Mouse (Mus musculus) thymus, postnatal 10 days (tissue): ENCODE measurements at regions not wholly inside any gene's neighbourhood (a gene's known extent, or its start where the extent isn't known, plus 50 kb on each side); places are given as distances from the start of the nearest gene placed in this dataset.

Source experiments
- DNase-seq, 2 experiments: peaks; one replicate each; pipeline ENCODE4 v3.0.0; 2021; ENCODE audit warnings: low spot score in 2 of 2

- no peak for DNase-seq
Measured at GRCm38 (mm10) chr5:45121751-45122280, 322.3 kb upstream of the Ldb2 start.

DNA sequence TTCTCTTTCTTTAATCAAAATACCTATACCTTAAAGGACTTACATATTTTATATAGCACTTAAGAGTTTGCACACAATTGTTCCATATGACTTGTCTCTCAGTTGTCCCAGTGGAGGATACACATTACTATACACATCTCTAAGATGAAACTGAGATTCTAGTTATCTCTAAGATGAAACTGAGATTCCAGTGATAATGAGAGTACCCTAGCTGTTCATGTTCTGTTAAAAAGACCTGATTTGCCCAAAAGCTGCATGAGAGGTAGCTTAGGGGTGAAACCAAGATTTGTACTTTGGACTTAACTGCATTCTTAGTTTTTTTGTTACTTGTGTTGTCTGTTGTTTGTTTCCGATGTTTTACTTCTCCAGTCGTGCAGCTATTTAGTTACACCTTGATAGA lies 320.3 kb upstream of the Ldb2 start:
- DNase-seq: no peak

DNA sequence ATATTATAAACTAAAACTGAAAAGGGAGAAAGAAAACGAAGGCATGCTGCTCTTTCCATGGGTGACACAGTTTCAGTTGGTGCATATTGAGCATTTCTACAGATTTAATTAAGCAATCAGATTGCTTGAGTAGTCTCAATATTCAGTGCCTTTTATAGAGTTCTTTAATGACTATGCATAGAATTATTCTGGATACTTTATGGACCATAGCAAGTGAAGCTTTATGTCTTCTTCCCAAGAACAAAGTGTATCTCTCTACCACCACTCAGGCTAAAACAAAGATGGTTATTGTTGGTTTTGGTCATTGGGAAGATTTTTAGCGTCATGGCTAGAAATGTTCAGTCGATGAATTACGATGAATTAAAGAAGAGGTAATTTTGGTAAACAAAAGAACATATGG lies 311.8 kb upstream of the Ldb2 start:
- DNase-seq: no peak

DNA sequence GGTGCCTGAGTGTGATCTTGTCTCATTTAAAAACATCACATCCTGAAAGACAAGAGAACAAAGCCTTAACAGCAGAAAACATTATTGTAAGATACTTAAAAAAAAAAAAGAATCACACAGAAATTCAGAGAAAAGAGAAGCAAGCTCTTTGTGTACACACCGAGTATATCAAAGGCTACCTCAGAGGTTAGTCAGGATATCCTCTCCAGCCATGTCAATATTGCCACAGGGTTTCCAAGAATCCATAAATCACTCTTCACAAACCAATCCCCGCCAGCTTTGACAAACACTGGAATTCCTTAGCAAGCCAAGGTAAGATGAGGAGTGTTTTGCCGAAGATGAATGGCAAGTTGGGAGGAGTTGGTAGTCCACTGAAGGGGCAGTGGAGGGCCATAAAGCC lies 311.3 kb upstream of the Ldb2 start:
- DNase-seq: no peak

DNA sequence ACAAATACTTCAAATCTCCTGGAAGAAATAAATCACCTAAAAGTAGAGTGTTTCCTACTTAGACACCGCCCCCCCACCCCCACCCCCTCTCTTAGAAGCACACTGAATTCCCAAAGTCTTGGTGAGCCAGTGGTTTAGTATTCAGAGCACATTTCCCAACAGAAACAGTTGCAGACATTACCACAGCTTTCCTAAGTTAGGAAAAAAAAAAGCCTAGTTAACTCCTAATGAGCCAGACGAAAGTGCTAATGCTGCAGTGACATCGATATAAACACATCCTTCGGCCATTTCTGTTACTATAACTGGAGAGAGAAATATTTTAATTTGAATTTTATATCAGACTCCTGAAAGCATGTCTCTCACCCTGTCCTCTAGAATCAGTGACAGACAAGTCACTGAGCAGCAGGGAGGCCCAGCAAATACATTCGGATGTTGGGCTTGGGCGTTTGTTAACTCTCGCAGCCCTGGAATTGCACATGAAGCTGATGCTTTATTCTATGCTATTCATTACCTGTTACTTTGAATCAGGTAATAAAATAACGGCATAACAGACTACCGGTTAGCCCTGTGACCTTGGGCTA lies 305.8 kb upstream of the Ldb2 start:
- no peak for DNase-seq

- DNase-seq: no peak
Measured at GRCm38 (mm10) chr5:45103763-45104428, 304.4 kb upstream of the Ldb2 start.

DNA sequence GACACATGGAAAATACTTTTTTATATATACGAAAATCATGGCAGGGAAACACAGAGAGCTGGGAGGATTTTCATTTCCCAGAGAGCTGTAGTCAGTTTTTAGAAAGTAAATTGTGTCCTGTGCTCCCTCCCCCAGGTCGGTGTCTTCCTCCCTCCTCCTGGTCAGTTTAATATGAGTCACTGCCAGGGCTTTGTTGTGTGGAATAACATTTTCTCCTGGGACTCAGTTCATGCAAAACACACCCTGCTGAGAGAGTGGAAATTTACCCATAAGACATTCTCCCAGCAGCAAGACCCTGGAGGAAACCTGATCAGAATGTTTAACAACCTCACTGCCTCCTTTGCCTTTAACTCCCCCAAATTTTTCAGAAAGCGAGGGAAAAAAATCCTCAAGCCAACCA lies 303.2 kb upstream of the Ldb2 start:
- no peak for DNase-seq

- DNase-seq: no peak
Measured at GRCm38 (mm10) chr5:45101777-45102176, 302.3 kb upstream of the Ldb2 start.

GRCm38 (mm10) chr5:45099082-45099481 lies 299.6 kb upstream of the Ldb2 start:
- no peak for DNase-seq

DNA sequence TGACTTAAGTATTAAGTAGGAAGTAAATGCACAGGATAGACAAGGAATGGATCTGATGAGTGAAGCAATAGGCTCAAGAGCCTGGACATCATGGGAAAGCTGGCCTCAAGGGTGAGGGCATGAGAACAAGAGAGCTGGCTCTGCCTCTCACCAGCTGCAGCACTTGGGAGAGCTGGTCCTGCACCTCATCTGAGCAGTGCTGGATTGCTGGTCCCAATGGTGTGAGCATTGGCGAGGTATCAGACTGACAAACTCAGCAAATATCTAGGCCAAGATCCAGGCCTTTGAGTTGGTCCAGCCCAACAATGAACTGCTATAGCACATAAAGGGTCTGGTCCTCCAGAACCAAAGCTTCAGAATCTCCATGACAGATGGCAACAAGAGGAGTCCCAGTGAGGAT lies 298.5 kb upstream of the Ldb2 start:
- no peak for DNase-seq

GRCm38 (mm10) chr5:45084741-45085140 lies 285.3 kb upstream of the Ldb2 start:
- no peak for DNase-seq

DNA sequence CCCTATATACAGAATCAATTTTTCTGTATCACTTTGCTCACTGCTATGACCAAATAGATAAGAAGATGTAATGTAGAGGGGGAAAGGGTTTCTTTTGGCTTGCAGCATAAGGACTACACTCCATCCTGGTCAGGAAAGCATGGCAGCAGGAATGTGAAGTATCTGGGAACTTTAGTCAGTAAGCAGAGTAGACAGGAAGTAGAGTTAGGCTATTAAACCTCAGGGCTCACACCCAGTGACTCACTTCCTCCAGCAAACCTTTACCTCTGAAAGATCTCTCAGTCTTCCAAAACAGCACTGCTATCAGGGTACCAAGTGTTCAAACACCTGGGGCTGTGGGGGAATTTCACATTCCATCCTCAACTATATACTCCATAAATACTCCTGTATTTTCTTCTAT lies 283.1 kb upstream of the Ldb2 start:
- DNase-seq: no peak

DNA sequence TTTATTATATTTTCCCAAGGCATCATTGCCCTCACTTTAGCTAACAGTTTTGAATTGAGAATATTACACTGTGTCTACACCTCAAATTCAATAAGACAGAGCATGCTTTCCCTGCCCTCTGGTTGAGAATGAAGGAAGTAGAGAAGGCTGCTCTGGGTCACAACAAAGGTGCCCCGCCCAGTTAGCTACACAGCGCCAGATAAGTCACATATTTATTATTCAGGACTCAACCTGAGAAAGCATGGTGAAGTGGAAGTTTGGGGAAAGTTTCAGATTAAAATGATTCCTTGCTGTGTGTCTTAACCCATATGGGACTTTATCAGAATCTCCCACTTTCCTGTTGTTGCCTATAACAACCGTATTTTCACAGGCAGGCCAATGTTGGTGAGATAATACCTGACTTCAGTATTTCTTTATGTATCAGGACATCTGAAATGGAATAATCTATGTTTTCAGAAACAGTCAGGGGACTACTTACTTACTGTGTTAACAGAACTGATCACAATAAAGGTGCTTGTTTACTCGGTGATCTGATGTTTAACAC lies 276.9 kb upstream of the Ldb2 start:
- no peak for DNase-seq

- DNase-seq: no peak
Measured at GRCm38 (mm10) chr5:45075195-45075594, 275.7 kb upstream of the Ldb2 start.

DNA sequence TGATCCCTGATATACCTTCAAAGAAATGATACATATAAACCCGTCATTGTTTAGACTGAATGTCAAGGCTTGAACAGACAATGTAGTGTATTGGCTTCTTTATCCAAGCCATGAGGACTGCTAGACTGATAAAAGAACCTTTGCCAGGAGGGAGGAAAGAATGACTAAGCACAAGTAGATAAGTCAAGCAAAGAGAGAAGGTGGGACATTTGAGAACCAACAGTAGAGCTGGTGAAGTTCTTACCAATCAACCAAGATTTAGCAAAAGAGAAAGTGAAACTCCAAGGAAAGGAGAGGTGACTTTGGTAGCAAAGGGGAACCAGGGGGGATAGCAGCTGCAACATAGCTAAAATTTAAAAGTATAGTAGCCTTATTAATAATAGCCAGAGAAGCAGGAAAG lies 273.0 kb upstream of the Ldb2 start:
- DNase-seq: no peak

DNA sequence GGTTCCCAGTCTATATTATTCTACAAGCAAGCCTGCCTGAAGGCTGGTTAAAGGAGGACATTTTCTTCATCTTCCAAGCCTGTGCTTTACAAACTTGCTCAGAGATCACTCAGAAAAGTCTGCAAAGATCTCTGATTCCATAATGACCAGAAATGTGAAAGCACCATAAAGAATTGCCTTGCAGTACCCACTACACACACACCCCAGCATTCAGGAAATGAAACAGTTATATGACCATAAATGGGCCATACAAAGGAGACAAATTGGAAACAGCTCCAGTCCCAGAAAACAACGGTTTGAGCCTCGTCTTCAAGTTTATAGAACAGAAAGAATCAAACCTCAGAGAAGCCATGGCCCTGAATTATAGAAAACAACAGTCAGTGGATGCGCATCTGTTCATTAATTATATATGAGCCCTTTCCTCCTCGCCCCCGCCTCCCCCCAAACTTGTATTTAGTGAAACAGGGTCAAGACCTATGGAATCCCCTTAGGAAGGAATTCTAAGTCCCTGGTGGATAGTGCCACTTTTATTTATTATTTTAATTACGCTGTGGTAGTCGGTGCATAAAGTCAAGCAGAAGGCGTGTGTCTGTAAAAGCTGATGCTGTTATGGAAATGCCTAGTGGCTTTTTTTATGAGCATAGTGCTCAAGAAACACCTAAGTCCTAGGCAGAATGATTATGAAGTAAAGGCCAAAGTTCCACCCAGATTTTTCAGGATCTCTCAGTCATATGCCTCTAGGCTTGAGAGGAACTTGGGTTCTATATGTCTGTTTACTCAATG lies 266.6 kb upstream of the Ldb2 start:
- DNase-seq: no peak

GRCm38 (mm10) chr5:45062567-45062966 lies 263.1 kb upstream of the Ldb2 start:
- DNase-seq: no peak

DNA sequence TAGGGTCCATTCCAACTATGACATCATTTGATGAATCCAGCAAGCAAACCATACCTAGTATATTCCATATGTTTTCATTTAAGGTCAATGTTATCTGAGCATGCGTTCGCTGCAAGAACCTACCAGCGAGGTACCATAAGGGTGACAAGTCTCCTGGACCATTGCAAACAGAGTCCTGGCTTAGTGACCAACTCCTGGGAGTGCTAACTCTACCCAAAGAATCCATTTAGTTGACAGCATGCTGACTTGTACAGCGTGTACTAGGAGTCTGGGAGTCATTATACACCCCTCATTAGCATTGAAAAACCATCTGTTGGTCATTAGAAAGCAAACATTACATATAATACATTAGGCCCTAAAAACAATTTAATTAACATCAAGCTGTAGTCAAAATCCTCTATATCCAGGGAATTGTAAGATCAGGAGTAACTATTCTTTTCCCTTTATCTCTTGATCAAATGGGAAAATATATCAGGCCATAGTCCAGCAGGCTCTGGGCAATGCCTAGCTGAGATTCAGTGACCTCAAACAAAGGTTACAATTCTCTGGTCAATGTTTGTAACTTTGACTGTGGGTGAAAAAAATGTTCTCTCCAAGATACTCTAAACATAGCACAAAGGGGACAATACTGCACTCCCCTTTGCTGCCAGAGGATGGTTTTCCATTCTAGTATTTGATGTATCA lies 255.9 kb upstream of the Ldb2 start:
- no peak for DNase-seq

DNA sequence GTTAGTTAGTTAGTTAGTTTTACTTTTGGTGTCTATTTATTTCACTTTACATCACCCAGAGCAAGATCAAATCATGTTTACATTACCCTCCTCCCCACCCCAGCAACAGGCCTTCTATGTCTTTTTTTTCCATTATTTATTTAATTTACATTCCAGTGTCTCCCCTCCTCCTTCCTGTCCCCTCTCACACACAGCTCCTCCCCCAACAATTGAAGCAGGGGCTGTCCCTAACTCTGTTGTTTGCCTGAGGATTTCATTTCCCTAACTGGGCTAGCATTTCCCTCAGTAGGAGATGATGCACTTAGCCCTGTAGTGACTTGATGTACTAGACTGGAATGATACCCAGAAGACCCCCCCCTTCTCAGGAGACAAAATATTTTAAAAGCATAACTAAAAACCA lies 249.9 kb upstream of the Ldb2 start:
- DNase-seq: no peak

- no peak for DNase-seq
Measured at GRCm38 (mm10) chr5:45042914-45043313, 243.4 kb upstream of the Ldb2 start.

- DNase-seq: no peak
Measured at GRCm38 (mm10) chr5:45036430-45036829, 236.9 kb upstream of the Ldb2 start.

- DNase-seq: no peak
Measured at GRCm38 (mm10) chr5:45033146-45033545, 233.7 kb upstream of the Ldb2 start.
